In the genomic region with DNA sequence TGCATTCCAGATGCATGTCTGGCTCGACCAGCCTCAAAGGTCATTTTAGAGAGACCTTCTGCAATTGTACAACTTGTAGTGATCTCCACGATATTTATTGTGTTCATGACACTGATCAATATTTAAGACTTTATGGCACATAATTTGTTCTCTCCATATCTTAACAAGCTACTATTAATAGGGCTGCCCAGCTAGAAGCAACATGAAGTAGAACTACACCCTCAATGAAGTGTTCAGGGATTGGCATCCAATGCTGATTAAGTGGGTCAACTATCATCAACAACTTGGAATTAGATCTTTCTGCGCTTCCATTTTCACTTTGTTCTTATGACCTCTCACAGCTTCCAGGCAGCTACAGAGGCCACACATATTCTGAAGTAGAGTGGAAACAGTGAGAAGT, we compare ENCODE assay signal across 23 mouse cellular contexts.
"Had no signal": no experiment of that assay in that cellular context is flagged by ENCODE, and none has a peak within 500 bp of the region (broad histone marks: within the 10 kb centered on the region; RNA-seq: fewer than 3 reads in every experiment).

No protein-coding gene starts in this region.

- H3K9me3 ChIP-seq: lung, embryonic 15.5 days; midbrain, embryonic 10.5 days; midbrain, embryonic 12.5 days; neural tube, embryonic 13.5 days; neural tube, embryonic 15.5 days; stomach, embryonic 15.5 days had no signal

- H3K36me3 ChIP-seq: lung, embryonic 15.5 days; midbrain, embryonic 10.5 days; midbrain, embryonic 12.5 days; neural tube, embryonic 13.5 days; neural tube, embryonic 15.5 days; stomach, embryonic 15.5 days had no signal

- DNase-seq: liver, postnatal 0 days; lung, adult 2 months; lung, postnatal 14 days; lung, postnatal 36 days; midbrain, embryonic 14.5 days; retina, postnatal 1 day; right cerebral cortex, adult 18-20 months; right cerebral cortex, postnatal 25 days; right cerebral cortex, postnatal 4 days; thymus, adult 2 months; thymus, postnatal 25 days; thymus, postnatal 4 days had no signal

- H3K4me2 ChIP-seq: lung, embryonic 15.5 days; midbrain, embryonic 12.5 days; neural tube, embryonic 13.5 days; neural tube, embryonic 15.5 days; stomach, embryonic 15.5 days had no signal

- ATAC-seq: liver, postnatal 0 days; lung, postnatal 0 days; midbrain, embryonic 16.5 days had no signal

- H3K27me3 ChIP-seq: lung, embryonic 15.5 days; midbrain, embryonic 12.5 days; neural tube, embryonic 13.5 days; neural tube, embryonic 15.5 days; stomach, embryonic 15.5 days had no signal

- H3K27ac ChIP-seq: lung, embryonic 15.5 days; macrophage; midbrain, embryonic 10.5 days; midbrain, embryonic 12.5 days; neural tube, embryonic 13.5 days; neural tube, embryonic 15.5 days; stomach, embryonic 15.5 days; stomach, postnatal 0 days had no signal

- H3K4me1 ChIP-seq: lung, embryonic 15.5 days; midbrain, embryonic 10.5 days; midbrain, embryonic 12.5 days; neural tube, embryonic 13.5 days; neural tube, embryonic 15.5 days; stomach, embryonic 15.5 days had no signal

- H3K9ac ChIP-seq: liver, postnatal 0 days; lung, embryonic 15.5 days; midbrain, embryonic 12.5 days; neural tube, embryonic 13.5 days; neural tube, embryonic 15.5 days; stomach, embryonic 15.5 days had no signal

- H3K4me3 ChIP-seq: lung, embryonic 15.5 days; midbrain, embryonic 10.5 days; midbrain, embryonic 12.5 days; myocyte; neural tube, embryonic 13.5 days; neural tube, embryonic 15.5 days; stomach, embryonic 15.5 days had no signal
